Mouse (Mus musculus): ENCODE measurements around the gene Sf1.

GRCm38 (mm10) chr19:6384954-6385353, 21.5 kb downstream of the Sf1 start:
- TF ChIP-seq CTCF (conservative IDR thresholded peaks at IDR 0.05; ENCODE audit: low read length) (no peak), POU5F1 (IDR thresholded peaks at IDR 0.05; ENCODE audit: borderline replicate concordance, low read length) (no peak)
